Mouse (Mus musculus) intestine, postnatal 0 days (tissue): Measurements from ENCODE around the gene Fkbp5. TPM values are rescaled to one million over a fixed set of nuclear protein-coding genes. Genes with fewer than 3 reads are reported as not detected.

Experiments
- ATAC-seq: fragments of 200-750 bp; cut with Nextera tagmentation; 2 replicates; pipeline ENCODE4 v1.8.0; 2017; ENCODE audit warnings: mild to moderate bottlenecking, moderate TSS enrichment, moderate library complexity
- H3K27ac ChIP-seq: fragments of 300-500 bp; sonication (generic); 2 replicates; pipeline ENCODE4 v1.5.1; 2014; ENCODE audit warnings: mild to moderate bottlenecking, low read depth, low read length, moderate library complexity
- H3K27me3 ChIP-seq: fragments of 300-500 bp; sonication (generic); replicated peaks from 2 replicates; pipeline ENCODE4 v1.6.1; 2014; ENCODE audit warnings: low read length, mixed read lengths; ENCODE audit not compliant: control insufficient read depth, insufficient read depth
- H3K36me3 ChIP-seq: fragments of 300-500 bp; sonication (generic); 2 replicates; pipeline ENCODE4 v1.6.1; 2014; ENCODE audit warnings: mild to moderate bottlenecking, moderate library complexity; ENCODE audit not compliant: control insufficient read depth, insufficient read depth
- H3K4me1 ChIP-seq: fragments of 300-500 bp; sonication (generic); replicated peaks from 2 replicates; pipeline ENCODE4 v1.6.1; 2014; ENCODE audit warnings: antibody characterized with exemption, low read length, mixed read lengths; ENCODE audit not compliant: control insufficient read depth, insufficient read depth
- H3K4me2 ChIP-seq: fragments of 300-500 bp; sonication (generic); replicated peaks from 2 replicates; pipeline ENCODE4 v1.6.1; 2014; ENCODE audit warnings: low read depth, mild to moderate bottlenecking, moderate library complexity
- H3K4me3 ChIP-seq: fragments of 300-500 bp; sonication (generic); 2 replicates; pipeline ENCODE4 v1.5.1; 2014; ENCODE audit warnings: low read depth, low read length
- H3K9ac ChIP-seq: fragments of 300-500 bp; sonication (generic); 2 replicates; pipeline ENCODE4 v1.6.1; 2014; ENCODE audit warnings: mild to moderate bottlenecking, low read depth, low read length
- H3K9me3 ChIP-seq: fragments of 300-500 bp; sonication (generic); 2 replicates; pipeline ENCODE4 v1.6.1; 2016; ENCODE audit warnings: mixed run types; ENCODE audit not compliant: control insufficient read depth
- CTCF ChIP-seq: sonication (generic); IDR thresholded peaks from 2 replicates; pipeline ENCODE4 v1.5.1; 2016; ENCODE audit warnings: low read depth, mild to moderate bottlenecking, control low read depth, antibody characterized with exemption, moderate library complexity
- WGBS: fragments of 180-500 bp; shearing (Covaris S2); extraction: QIAGEN DNeasy Blood & Tissue Kit; methylation state at CpG from one replicate; pipeline ENCODE4 v1.1.7; 2014; 5-methylcytosine and 5-hydroxymethylcytosine counted together
- polyA plus RNA-seq: library from polyadenylated mRNA; unstranded; fragments of >200 nt; fragmentation: Nextera tagmentation; extraction: Ambion mirVana; gene quantifications from 2 replicates; pipeline ENCODE4 v1.2.1, GENCODE M21; 2015

Fkbp5 gene
- polyA plus RNA-seq, 1 experiment from 2014 or later = 10.1 TPM

- H3K9me3 ChIP-seq = no peaks in the 10 kb centered on the region
- no peaks in the 10 kb centered on the region for H3K27me3 ChIP-seq
- H3K36me3 ChIP-seq = no peaks in the 10 kb centered on the region
- H3K4me1 ChIP-seq = no peaks in the 10 kb centered on the region
- TF ChIP-seq CTCF = peak; percentile 65
- no peak for ATAC-seq
- 72% methylated on average over 3 of the region's 3 CpGs for WGBS
- no peak overlapping the region for H3K4me2 ChIP-seq
- H3K4me3 ChIP-seq = no peak overlapping the region
- no peak overlapping the region for H3K27ac ChIP-seq
- no peak overlapping the region for H3K9ac ChIP-seq
These were observed 41.6 kb downstream of the Fkbp5 start for GRCm38 (mm10) chr17:28475593-28476325.

GRCm38 (mm10) chr17:28472696-28473095 lies 44.6 kb downstream of the Fkbp5 start:
- no peak for TF ChIP-seq CTCF
- no peak overlapping the region for H3K27ac ChIP-seq
- 65% methylated on average over 5 of the region's 5 CpGs for WGBS
- H3K4me1 ChIP-seq = no peaks in the 10 kb centered on the region
- H3K4me3 ChIP-seq = no peak overlapping the region
- ATAC-seq = no peak
- H3K27me3 ChIP-seq = no peaks in the 10 kb centered on the region
- no peak overlapping the region for H3K4me2 ChIP-seq
- no peaks in the 10 kb centered on the region for H3K36me3 ChIP-seq
- H3K9me3 ChIP-seq = no peaks in the 10 kb centered on the region
- H3K9ac ChIP-seq = no peak overlapping the region

GRCm38 (mm10) chr17:28470876-28471275 lies 46.5 kb downstream of the Fkbp5 start:
- no peak for ATAC-seq
- Histone ChIP-seq H3K27me3 (no peaks in the 10 kb centered on the region), H3K4me3 (no peak overlapping the region), H3K4me1 (no peaks in the 10 kb centered on the region), H3K4me2 (no peak overlapping the region), H3K36me3 (no peaks in the 10 kb centered on the region), H3K9me3 (no peaks in the 10 kb centered on the region), H3K9ac (no peak overlapping the region), H3K27ac (no peak overlapping the region)
- WGBS = 83% methylated on average over 6 of the region's 6 CpGs
- no peak for TF ChIP-seq CTCF

GRCm38 (mm10) chr17:28467749-28468148 lies 49.6 kb downstream of the Fkbp5 start:
- 45% methylated on average over 11 of the region's 11 CpGs for WGBS

GRCm38 (mm10) chr17:28465968-28466367 lies 51.4 kb downstream of the Fkbp5 start:
- Histone ChIP-seq H3K4me2 (no peak overlapping the region), H3K9me3 (no peaks in the 10 kb centered on the region), H3K36me3 (no peaks in the 10 kb centered on the region), H3K27ac (no peak overlapping the region), H3K4me1 (no peaks in the 10 kb centered on the region), H3K9ac (no peak overlapping the region), H3K4me3 (no peak overlapping the region), H3K27me3 (no peaks in the 10 kb centered on the region)
- TF ChIP-seq CTCF = no peak
- WGBS = 96% methylated on average over 4 of the region's 4 CpGs
- no peak for ATAC-seq

More at GRCm38 (mm10) chr17:28467749-28468148, 49.6 kb downstream of the Fkbp5 start:
- Histone ChIP-seq H3K9ac (no peak overlapping the region), H3K4me3 (no peak overlapping the region), H3K4me1 (no peaks in the 10 kb centered on the region), H3K4me2 (peak overlapping the region; percentile 48), H3K27ac (no peak overlapping the region; the same call in none of the 2 replicates), H3K36me3 (no peaks in the 10 kb centered on the region), H3K9me3 (no peaks in the 10 kb centered on the region), H3K27me3 (no peaks in the 10 kb centered on the region)
- TF ChIP-seq CTCF = no peak
- 0 out of 2 replicates have a peak, but pooled peaks have one; percentile 10 for ATAC-seq

GRCm38 (mm10) chr17:28463701-28464443 lies 53.5 kb downstream of the Fkbp5 start:
- Histone ChIP-seq H3K4me2 (no peak overlapping the region), H3K4me1 (no peaks in the 10 kb centered on the region), H3K36me3 (no peaks in the 10 kb centered on the region), H3K27me3 (no peaks in the 10 kb centered on the region), H3K9me3 (no peaks in the 10 kb centered on the region), H3K9ac (no peak overlapping the region), H3K4me3 (no peak overlapping the region), H3K27ac (no peak overlapping the region)
- 70% methylated on average over 7 of the region's 7 CpGs for WGBS
- no peak for ATAC-seq
- TF ChIP-seq CTCF = no peak
